Mouse (Mus musculus): Measurements from ENCODE around the gene Cd200r1.

The Cd200r1 gene

GRCm38 (mm10) chr16:44765555-44766319 lies at the start of gene Cd200r1:
Gene Cd200r1, plus strand, starts transcription at chr16:44765736.
- DNase-seq (ENCODE audit: low spot score in 2 of 2), result peak in 1 of 2 experiments; percentile 14

GRCm38 (mm10) chr16:44716305-44717140 lies 49.0 kb upstream of the Cd200r1 start:
- no peak for DNase-seq (ENCODE audit: low spot score in 2 of 2)

GRCm38 (mm10) chr16:44717141-44717634 lies 48.3 kb upstream of the Cd200r1 start:
- DNase-seq (ENCODE audit: low spot score in 2 of 2), result no peak

- no peak for DNase-seq (ENCODE audit: low spot score in 2 of 2)
Measured at GRCm38 (mm10) chr16:44717838-44718237, 47.7 kb upstream of the Cd200r1 start.

GRCm38 (mm10) chr16:44719349-44719748 lies 46.2 kb upstream of the Cd200r1 start:
- DNase-seq (ENCODE audit: low spot score in 2 of 2), result no peak

GRCm38 (mm10) chr16:44720518-44720917 lies 45.0 kb upstream of the Cd200r1 start:
- DNase-seq (ENCODE audit: low spot score in 2 of 2), result no peak

GRCm38 (mm10) chr16:44722666-44723065 lies 42.9 kb upstream of the Cd200r1 start:
- no peak for DNase-seq (ENCODE audit: low spot score in 2 of 2)

GRCm38 (mm10) chr16:44724083-44724787 lies 41.3 kb upstream of the Cd200r1 start, which contains the start of gene Nepro:
Gene Nepro, plus strand, starts transcription at chr16:44724301.
- DNase-seq (ENCODE audit: low spot score in 2 of 2), result peak; percentile 84 to 87

GRCm38 (mm10) chr16:44724847-44725246 lies 40.7 kb upstream of the Cd200r1 start:
- no peak for DNase-seq (ENCODE audit: low spot score in 2 of 2)

GRCm38 (mm10) chr16:44725286-44726223 lies 40.0 kb upstream of the Cd200r1 start:
- peak; percentile 53 to 62 for DNase-seq (ENCODE audit: low spot score in 2 of 2)

GRCm38 (mm10) chr16:44727525-44727924 lies 38.0 kb upstream of the Cd200r1 start:
- DNase-seq (ENCODE audit: low spot score in 2 of 2), result no peak

- no peak for DNase-seq (ENCODE audit: low spot score in 2 of 2)
Measured at GRCm38 (mm10) chr16:44734059-44734458, 31.5 kb upstream of the Cd200r1 start.

GRCm38 (mm10) chr16:44735676-44736075 lies 29.9 kb upstream of the Cd200r1 start:
- no peak for DNase-seq (ENCODE audit: low spot score in 2 of 2)

GRCm38 (mm10) chr16:44736118-44736517 lies 29.4 kb upstream of the Cd200r1 start:
- no peak for DNase-seq (ENCODE audit: low spot score in 2 of 2)

- DNase-seq (ENCODE audit: low spot score in 2 of 2), result no peak
Measured at GRCm38 (mm10) chr16:44742753-44743152, 22.8 kb upstream of the Cd200r1 start.

- DNase-seq (ENCODE audit: low spot score in 2 of 2), result no peak
Measured at GRCm38 (mm10) chr16:44745471-44745865, 20.1 kb upstream of the Cd200r1 start.

GRCm38 (mm10) chr16:44745866-44746562 lies 19.5 kb upstream of the Cd200r1 start, which contains the start of gene Gtpbp8:
Gene Gtpbp8, minus strand, starts transcription at chr16:44746363.
- peak; percentile 79 to 81 for DNase-seq (ENCODE audit: low spot score in 2 of 2)

GRCm38 (mm10) chr16:44748007-44748406 lies 17.5 kb upstream of the Cd200r1 start:
- DNase-seq (ENCODE audit: low spot score in 2 of 2), result no peak

- DNase-seq (ENCODE audit: low spot score in 2 of 2), result no peak
Measured at GRCm38 (mm10) chr16:44757700-44758099, 7.8 kb upstream of the Cd200r1 start.

- DNase-seq (ENCODE audit: low spot score in 2 of 2), result no peak
Measured at GRCm38 (mm10) chr16:44761811-44762210, 3.7 kb upstream of the Cd200r1 start.

Data from natural killer cell, adult 2 months (primary cell).